Mouse (Mus musculus): ENCODE measurements around the gene Bicc1. TPM values are rescaled to one million over a fixed set of nuclear protein-coding genes. Genes with fewer than 3 reads are reported as not detected.

Bicc1 gene
- polyA plus RNA-seq, 1 experiment from 2014 or later, result 65.7 TPM

GRCm38 (mm10) chr10:71114260-71114920 lies 45.1 kb downstream of the Bicc1 start:
- H3K4me2 ChIP-seq (ENCODE audit: low read length), result no peak overlapping the region
- H3K27me3 ChIP-seq (ENCODE audit: insufficient read depth, low read length), result no peaks in the 10 kb centered on the region
- peak; percentile 78 for DNase-seq (ENCODE audit: low spot score)
- WGBS, result 63% methylated on average over 10 of the region's 10 CpGs
- H3K36me3 ChIP-seq (ENCODE audit: insufficient read depth, low read length), result no peaks in the 10 kb centered on the region
- H3K9me3 ChIP-seq (replicated peaks; ENCODE audit: low read length), result no peaks in the 10 kb centered on the region
- H3K4me1 ChIP-seq (replicated peaks; ENCODE audit: insufficient read depth, low read length), result peaks cover 7% of the 10 kb centered on the region; the same call in 1 of the 2 replicates
- H3K27ac ChIP-seq, result 0 out of 2 replicates have a peak overlapping the region, but pooled peaks have one; percentile 48
- no peak overlapping the region for H3K4me3 ChIP-seq (replicated peaks; ENCODE audit: low read depth, low read length)
- ATAC-seq (replicated peaks; ENCODE audit: low FRiP score, low read depth), result no peak
- TF ChIP-seq CTCF (IDR thresholded peaks at IDR 0.05; ENCODE audit: low read depth), result no peak
- no peak overlapping the region for H3K9ac ChIP-seq (ENCODE audit: low read depth, low read length)

DNA sequence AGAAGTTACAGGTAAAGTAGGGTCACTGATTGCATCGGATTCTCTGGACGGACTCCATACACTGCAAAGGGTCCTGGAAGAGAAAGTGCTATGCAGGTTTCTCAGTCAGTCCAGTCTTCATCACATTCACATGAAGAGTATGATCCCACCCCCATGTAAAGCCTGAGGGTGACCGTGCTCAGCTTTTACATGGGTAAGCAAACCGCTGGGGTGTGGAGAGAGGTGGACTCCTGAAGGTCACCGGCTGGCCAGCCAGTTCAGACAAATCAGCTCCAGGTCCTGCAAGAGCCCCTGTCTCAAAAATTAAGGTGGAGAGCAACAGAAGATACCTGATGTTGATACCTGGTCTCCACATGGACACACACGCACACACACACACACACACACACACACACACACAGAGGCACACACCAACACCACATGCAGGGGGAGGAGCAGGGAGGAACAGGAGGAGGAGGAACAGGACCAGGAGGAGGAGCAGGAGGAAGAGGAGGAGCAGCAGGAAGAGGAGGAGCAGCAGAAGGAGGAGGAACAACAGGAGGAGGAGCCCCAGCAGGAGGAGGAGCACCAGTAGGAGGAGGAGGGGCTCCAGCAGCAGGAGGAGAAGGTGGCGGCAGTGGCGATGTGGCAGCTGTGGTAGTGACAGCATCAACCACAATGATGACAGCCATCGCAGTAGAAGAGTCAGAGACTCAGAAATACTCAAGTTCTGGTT lies 52.9 kb downstream of the Bicc1 start:
- DNase-seq (ENCODE audit: low spot score), result no peak
- Histone ChIP-seq H3K27ac (no peak overlapping the region; the same call in 1 of the 2 replicates), H3K9me3 (replicated peaks; ENCODE audit: low read length) (no peaks in the 10 kb centered on the region), H3K4me2 (ENCODE audit: low read length) (no peak overlapping the region), H3K9ac (ENCODE audit: low read depth, low read length) (no peak overlapping the region), H3K4me3 (replicated peaks; ENCODE audit: low read depth, low read length) (no peak overlapping the region), H3K27me3 (ENCODE audit: insufficient read depth, low read length) (no peaks in the 10 kb centered on the region), H3K36me3 (ENCODE audit: insufficient read depth, low read length) (0 out of 2 replicates have a peak, but pooled peaks cover 5% of the 10 kb centered on the region), H3K4me1 (replicated peaks; ENCODE audit: insufficient read depth, low read length) (no peaks in the 10 kb centered on the region)
- no peak for TF ChIP-seq CTCF (IDR thresholded peaks at IDR 0.05; ENCODE audit: low read depth)
- no peak; the same call in 1 of the 2 replicates for ATAC-seq (replicated peaks; ENCODE audit: low FRiP score, low read depth)
- whole genome bisulfite sequencing, result 83% methylated on average over 9 of the region's 9 CpGs

- no peak overlapping the region for H3K27ac ChIP-seq
- H3K27me3 ChIP-seq (ENCODE audit: insufficient read depth, low read length), result no peaks in the 10 kb centered on the region
- H3K9ac ChIP-seq (ENCODE audit: low read depth, low read length), result no peak overlapping the region
- 75% methylated on average over 6 of the region's 6 CpGs for WGBS
- H3K4me1 ChIP-seq (replicated peaks; ENCODE audit: insufficient read depth, low read length), result no peaks in the 10 kb centered on the region
- no peak for TF ChIP-seq CTCF (IDR thresholded peaks at IDR 0.05; ENCODE audit: low read depth)
- ATAC-seq (replicated peaks; ENCODE audit: low FRiP score, low read depth), result no peak
- DNase-seq (ENCODE audit: low spot score), result no peak
- H3K4me3 ChIP-seq (replicated peaks; ENCODE audit: low read depth, low read length), result no peak overlapping the region
- 0 out of 2 replicates have a peak, but pooled peaks cover 5% of the 10 kb centered on the region for H3K36me3 ChIP-seq (ENCODE audit: insufficient read depth, low read length)
- no peaks in the 10 kb centered on the region for H3K9me3 ChIP-seq (replicated peaks; ENCODE audit: low read length)
- no peak overlapping the region for H3K4me2 ChIP-seq (ENCODE audit: low read length)
Measured at GRCm38 (mm10) chr10:71104791-71105190, 54.7 kb downstream of the Bicc1 start.

GRCm38 (mm10) chr10:71100815-71101499 lies 58.5 kb downstream of the Bicc1 start:
- H3K9me3 ChIP-seq (replicated peaks; ENCODE audit: low read length), result no peaks in the 10 kb centered on the region
- no peak for ATAC-seq (replicated peaks; ENCODE audit: low FRiP score, low read depth)
- no peak for DNase-seq (ENCODE audit: low spot score)
- TF ChIP-seq CTCF (IDR thresholded peaks at IDR 0.05; ENCODE audit: low read depth), result no peak
- no peaks in the 10 kb centered on the region for H3K36me3 ChIP-seq (ENCODE audit: insufficient read depth, low read length)
- H3K4me3 ChIP-seq (replicated peaks; ENCODE audit: low read depth, low read length), result no peak overlapping the region
- 79% methylated on average over 8 of the region's 8 CpGs for WGBS
- H3K27me3 ChIP-seq (ENCODE audit: insufficient read depth, low read length), result no peaks in the 10 kb centered on the region
- no peaks in the 10 kb centered on the region for H3K4me1 ChIP-seq (replicated peaks; ENCODE audit: insufficient read depth, low read length)
- no peak overlapping the region for H3K9ac ChIP-seq (ENCODE audit: low read depth, low read length)
- H3K27ac ChIP-seq, result no peak overlapping the region
- no peak overlapping the region for H3K4me2 ChIP-seq (ENCODE audit: low read length)

DNA sequence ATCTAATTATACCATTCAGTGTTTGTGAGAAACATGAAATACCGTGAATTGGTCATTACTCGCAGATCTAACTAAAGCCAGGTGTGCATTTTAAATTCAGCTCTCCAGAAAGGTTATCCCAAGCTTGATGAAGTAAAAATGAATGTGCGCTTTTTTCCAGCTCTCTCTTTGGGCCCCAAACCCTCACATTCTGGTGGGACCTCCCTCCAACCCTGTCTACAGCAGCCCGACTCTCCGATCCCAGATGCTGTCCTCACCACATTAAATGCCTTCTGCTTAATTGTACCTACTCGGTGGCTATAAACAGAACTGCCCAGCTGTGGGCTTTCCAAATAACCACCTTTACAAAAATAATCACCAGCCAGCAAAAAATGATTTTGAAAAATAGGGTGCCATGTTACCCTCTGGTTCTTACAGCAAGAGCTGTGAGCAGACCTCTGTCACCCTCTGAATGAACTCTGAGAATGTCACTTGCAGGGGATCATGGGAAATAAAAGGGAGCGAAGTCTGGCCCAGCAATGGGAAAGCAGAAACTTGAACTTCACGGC lies 64.7 kb downstream of the Bicc1 start:
- DNase-seq (ENCODE audit: low spot score) (no peak), ATAC-seq (replicated peaks; ENCODE audit: low FRiP score, low read depth) (no peak)
- no peaks in the 10 kb centered on the region for H3K36me3 ChIP-seq (ENCODE audit: insufficient read depth, low read length)
- no peak overlapping the region for H3K4me3 ChIP-seq (replicated peaks; ENCODE audit: low read depth, low read length)
- no peak overlapping the region for H3K9ac ChIP-seq (ENCODE audit: low read depth, low read length)
- H3K4me1 ChIP-seq (replicated peaks; ENCODE audit: insufficient read depth, low read length), result no peaks in the 10 kb centered on the region
- H3K4me2 ChIP-seq (ENCODE audit: low read length), result no peak overlapping the region
- no peaks in the 10 kb centered on the region for H3K9me3 ChIP-seq (replicated peaks; ENCODE audit: low read length)
- no peak for TF ChIP-seq CTCF (IDR thresholded peaks at IDR 0.05; ENCODE audit: low read depth)
- 90% methylated on average over 8 of the region's 8 CpGs for WGBS
- H3K27ac ChIP-seq, result no peak overlapping the region
- no peaks in the 10 kb centered on the region for H3K27me3 ChIP-seq (ENCODE audit: insufficient read depth, low read length)

- Histone ChIP-seq H3K9me3 (replicated peaks; ENCODE audit: low read length) (no peaks in the 10 kb centered on the region), H3K4me1 (replicated peaks; ENCODE audit: insufficient read depth, low read length) (no peaks in the 10 kb centered on the region), H3K27me3 (ENCODE audit: insufficient read depth, low read length) (no peaks in the 10 kb centered on the region), H3K36me3 (ENCODE audit: insufficient read depth, low read length) (no peaks in the 10 kb centered on the region), H3K27ac (no peak overlapping the region), H3K4me2 (ENCODE audit: low read length) (no peak overlapping the region), H3K4me3 (replicated peaks; ENCODE audit: low read depth, low read length) (no peak overlapping the region), H3K9ac (ENCODE audit: low read depth, low read length) (no peak overlapping the region)
- TF ChIP-seq CTCF (IDR thresholded peaks at IDR 0.05; ENCODE audit: low read depth), result peak; percentile 47; the same call in 1 of the 2 replicates
- ATAC-seq (replicated peaks; ENCODE audit: low FRiP score, low read depth), result no peak
- 85% methylated on average over 2 of the region's 2 CpGs for WGBS
- no peak for DNase-seq (ENCODE audit: low spot score)
Measured at GRCm38 (mm10) chr10:71093312-71093711, 66.2 kb downstream of the Bicc1 start.

Data from kidney, postnatal 0 days (tissue).